Mouse (Mus musculus): Measurements from ENCODE around the gene Defb36.
A peak's percentile ranks its signal among the peaks of the same experiment; 100 is the strongest.

Gene Defb36

GRCm38 (mm10) chr2:152604057-152604456, at the start of gene Defb36:
Defb36 (plus strand) TSS chr2:152604327.
- DNase-seq (ENCODE audit: low read depth), result peak; percentile 52

- DNase-seq (ENCODE audit: low read depth), result no peak
These were observed 47.5 kb upstream of the Defb36 start for GRCm38 (mm10) chr2:152556655-152557054.

- DNase-seq (ENCODE audit: low read depth), result no peak
These were observed 35.1 kb upstream of the Defb36 start, which contains the start of gene Gm17416 for GRCm38 (mm10) chr2:152569038-152569437. Gm17416 (plus strand) TSS chr2:152569338.

GRCm38 (mm10) chr2:152569881-152570280, 34.2 kb upstream of the Defb36 start:
- no peak for DNase-seq (ENCODE audit: low read depth)

- no peak for DNase-seq (ENCODE audit: low read depth)
These were observed 33.8 kb upstream of the Defb36 start for GRCm38 (mm10) chr2:152570313-152570712.

- peak; percentile 22 for DNase-seq (ENCODE audit: low read depth)
These were observed 31.9 kb upstream of the Defb36 start, which contains the start of gene Defb21 for GRCm38 (mm10) chr2:152572114-152572794. Defb21 (plus strand) TSS chr2:152572744.

GRCm38 (mm10) chr2:152573484-152573883, 30.6 kb upstream of the Defb36 start:
- no peak for DNase-seq (ENCODE audit: low read depth)

- DNase-seq (ENCODE audit: low read depth), result no peak
These were observed 24.0 kb upstream of the Defb36 start, which contains the start of gene Defb19 for GRCm38 (mm10) chr2:152580107-152580506. Defb19 (minus strand) TSS chr2:152580312.

- no peak for DNase-seq (ENCODE audit: low read depth)
These were observed 23.5 kb upstream of the Defb36 start for GRCm38 (mm10) chr2:152580612-152581011.

- peak; percentile 50 for DNase-seq (ENCODE audit: low read depth)
These were observed 17.1 kb upstream of the Defb36 start for GRCm38 (mm10) chr2:152586926-152587560.

GRCm38 (mm10) chr2:152588450-152588849, 15.7 kb upstream of the Defb36 start:
- DNase-seq (ENCODE audit: low read depth), result no peak

- DNase-seq (ENCODE audit: low read depth), result no peak
These were observed 15.1 kb upstream of the Defb36 start for GRCm38 (mm10) chr2:152589021-152589420.

- no peak for DNase-seq (ENCODE audit: low read depth)
These were observed 4.8 kb upstream of the Defb36 start, which contains the start of gene Defb45 for GRCm38 (mm10) chr2:152599299-152599698. Defb45 (minus strand) TSS chr2:152599399.

- no peak for DNase-seq (ENCODE audit: low read depth)
These were observed 4.1 kb upstream of the Defb36 start for GRCm38 (mm10) chr2:152600076-152600475.

- no peak for DNase-seq (ENCODE audit: low read depth)
These were observed 2.7 kb upstream of the Defb36 start for GRCm38 (mm10) chr2:152601275-152601960.

GRCm38 (mm10) chr2:152607746-152608145, 3.6 kb downstream of the Defb36 start:
- no peak for DNase-seq (ENCODE audit: low read depth)

- no peak for DNase-seq (ENCODE audit: low read depth)
These were observed 4.6 kb downstream of the Defb36 start for GRCm38 (mm10) chr2:152608719-152609118.

GRCm38 (mm10) chr2:152612193-152612592, 8.1 kb downstream of the Defb36 start:
- no peak for DNase-seq (ENCODE audit: low read depth)

- peak; percentile 91 for DNase-seq (ENCODE audit: low read depth)
These were observed 11.4 kb downstream of the Defb36 start for GRCm38 (mm10) chr2:152615563-152615962.

- DNase-seq (ENCODE audit: low read depth), result no peak
These were observed 12.3 kb downstream of the Defb36 start for GRCm38 (mm10) chr2:152616470-152616869.

- peak; percentile 54 for DNase-seq (ENCODE audit: low read depth)
These were observed 13.2 kb downstream of the Defb36 start for GRCm38 (mm10) chr2:152617374-152617773.

- no peak for DNase-seq (ENCODE audit: low read depth)
These were observed 16.4 kb downstream of the Defb36 start for GRCm38 (mm10) chr2:152620367-152621134.

Data from NIH3T3 (cell line).